Mouse (Mus musculus) intestine, embryonic 15.5 days (tissue): Measurements from ENCODE around the gene Gm20388. TPM values are rescaled to one million over a fixed set of nuclear protein-coding genes. Genes with fewer than 3 reads are reported as not detected.

Source experiments
- ATAC-seq: fragments of 200-750 bp; cut with Nextera tagmentation; 2 replicates; pipeline ENCODE4 v1.8.0; 2017; ENCODE audit warnings: moderate TSS enrichment, moderate library complexity
- H3K27ac ChIP-seq: fragments of 300-500 bp; sonication (generic); 2 replicates; pipeline ENCODE4 v1.5.1; 2015; ENCODE audit warnings: mild to moderate bottlenecking, inconsistent platforms
- H3K27me3 ChIP-seq: fragments of 300-500 bp; sonication (generic); replicated peaks from 2 replicates; pipeline ENCODE4 v1.6.1; 2015; ENCODE audit warnings: inconsistent platforms
- H3K36me3 ChIP-seq: fragments of 300-500 bp; sonication (generic); 2 replicates; pipeline ENCODE4 v1.6.1; 2015; ENCODE audit warnings: inconsistent platforms
- H3K4me1 ChIP-seq: fragments of 300-500 bp; sonication (generic); replicated peaks from 2 replicates; pipeline ENCODE4 v1.6.1; 2015; ENCODE audit warnings: inconsistent platforms
- H3K4me2 ChIP-seq: fragments of 300-500 bp; sonication (generic); replicated peaks from 2 replicates; pipeline ENCODE4 v1.6.1; 2015; ENCODE audit warnings: mild to moderate bottlenecking, inconsistent platforms
- H3K4me3 ChIP-seq: fragments of 300-500 bp; sonication (generic); replicated peaks from 2 replicates; pipeline ENCODE4 v1.5.1; 2015; ENCODE audit warnings: inconsistent platforms
- H3K9ac ChIP-seq: fragments of 300-500 bp; sonication (generic); 2 replicates; pipeline ENCODE4 v1.6.1; 2015; ENCODE audit warnings: inconsistent platforms
- H3K9me3 ChIP-seq: fragments of 300-500 bp; sonication (generic); 2 replicates; pipeline ENCODE4 v1.6.1; 2016; ENCODE audit warnings: inconsistent platforms
- WGBS: fragments of 180-500 bp; shearing (Covaris S2); methylation state at CpG from one replicate; pipeline ENCODE4 v1.1.7; 2015; 5-methylcytosine and 5-hydroxymethylcytosine counted together
- polyA plus RNA-seq: library from polyadenylated mRNA; unstranded; fragments of >200 nt; fragmentation: Nextera tagmentation; extraction: Ambion mirVana; gene quantifications from 2 replicates; pipeline ENCODE4 v1.2.1, GENCODE M21; 2015

Gm20388 gene
- polyA plus RNA-seq, 1 experiment from 2014 or later, result not detected

GRCm38 (mm10) chr8:122960323-122960722 lies 3049.7 kb downstream of the Gm20388 start:
- no peak overlapping the region for H3K4me3 ChIP-seq

GRCm38 (mm10) chr8:122960932-122961331 lies 3050.3 kb downstream of the Gm20388 start:
- H3K4me3 ChIP-seq, result no peak overlapping the region
- H3K9me3 ChIP-seq, result no peaks in the 10 kb centered on the region
- ATAC-seq, result peak; percentile 87
- H3K27me3 ChIP-seq, result no peaks in the 10 kb centered on the region
- 0 out of 2 replicates have a peak overlapping the region, but pooled peaks have one; percentile 12 for H3K4me2 ChIP-seq
- peak overlapping the region; percentile 33; the same call in 1 of the 2 replicates for H3K27ac ChIP-seq
- peaks cover 27% of the 10 kb centered on the region for H3K4me1 ChIP-seq
- H3K36me3 ChIP-seq, result no peaks in the 10 kb centered on the region; the same call in 1 of the 2 replicates
- no peak overlapping the region for H3K9ac ChIP-seq
- 16% methylated on average over 1 of the region's 1 CpGs for WGBS

More at GRCm38 (mm10) chr8:122960323-122960722, 3049.7 kb downstream of the Gm20388 start:
- no peaks in the 10 kb centered on the region for H3K36me3 ChIP-seq
- peak overlapping the region; percentile 33; the same call in 1 of the 2 replicates for H3K27ac ChIP-seq
- ATAC-seq, result peak; percentile 75
- peaks cover 27% of the 10 kb centered on the region for H3K4me1 ChIP-seq
- no peak overlapping the region for H3K9ac ChIP-seq
- H3K4me2 ChIP-seq, result 0 out of 2 replicates have a peak overlapping the region, but pooled peaks have one; percentile 12
- 54% methylated on average over 5 of the region's 5 CpGs for WGBS
- H3K27me3 ChIP-seq, result no peaks in the 10 kb centered on the region
- H3K9me3 ChIP-seq, result no peaks in the 10 kb centered on the region

DNA sequence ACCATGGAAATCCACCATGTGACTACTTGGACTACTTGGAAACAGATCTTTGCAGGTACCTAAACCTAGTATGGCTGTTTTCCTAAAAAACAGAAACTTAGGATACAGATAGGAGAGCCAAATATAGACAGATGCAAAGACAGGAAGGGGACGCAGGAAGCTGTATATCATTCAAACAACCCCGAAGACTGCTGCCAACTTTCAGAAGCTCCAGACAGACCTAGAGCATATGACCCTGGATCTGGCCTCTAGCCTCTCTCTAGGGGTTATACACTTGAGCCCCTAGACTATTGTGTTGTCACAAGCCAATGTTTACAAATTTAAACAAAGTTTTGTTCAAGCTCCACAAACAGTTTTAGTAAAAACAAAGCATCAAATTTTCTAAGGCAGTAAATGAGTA lies 3050.8 kb downstream of the Gm20388 start:
- H3K4me3 ChIP-seq, result no peak overlapping the region
- ATAC-seq, result no peak
- 14% methylated on average over 2 of the region's 2 CpGs for WGBS
- H3K27ac ChIP-seq, result no peak overlapping the region
- H3K27me3 ChIP-seq, result no peaks in the 10 kb centered on the region
- 0 out of 2 replicates have a peak overlapping the region, but pooled peaks have one; percentile 26 for H3K4me2 ChIP-seq
- H3K36me3 ChIP-seq, result no peaks in the 10 kb centered on the region; the same call in 1 of the 2 replicates
- peaks cover 27% of the 10 kb centered on the region for H3K4me1 ChIP-seq
- no peaks in the 10 kb centered on the region for H3K9me3 ChIP-seq
- no peak overlapping the region for H3K9ac ChIP-seq

DNA sequence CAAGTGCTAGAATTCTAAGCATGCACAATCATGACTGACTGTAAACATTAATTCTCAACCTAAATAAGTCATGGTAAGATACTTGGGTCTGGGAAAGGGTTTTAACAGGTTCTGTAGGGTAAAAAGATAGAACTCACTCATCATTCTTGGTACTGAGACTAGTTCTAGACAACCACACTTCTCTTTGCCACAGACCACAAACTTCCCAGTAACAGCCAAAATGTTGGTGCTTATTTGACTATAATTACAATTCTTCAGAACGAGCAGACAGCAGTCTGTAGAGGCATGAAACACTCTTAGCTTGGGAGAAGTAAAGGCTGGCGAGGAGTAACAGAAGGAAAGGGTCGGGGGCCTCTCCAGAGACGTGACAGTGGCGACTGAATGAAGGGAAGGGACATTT lies 3051.4 kb downstream of the Gm20388 start:
- Histone ChIP-seq H3K9ac (no peak overlapping the region), H3K27me3 (no peaks in the 10 kb centered on the region), H3K4me2 (no peak overlapping the region), H3K9me3 (no peaks in the 10 kb centered on the region), H3K36me3 (no peaks in the 10 kb centered on the region; the same call in 1 of the 2 replicates), H3K4me1 (peaks cover 27% of the 10 kb centered on the region), H3K4me3 (no peak overlapping the region), H3K27ac (0 out of 2 replicates have a peak overlapping the region, but pooled peaks have one; percentile 42)
- no peak for ATAC-seq
- 42% methylated on average over 5 of the region's 5 CpGs for WGBS

- Histone ChIP-seq H3K27me3 (no peaks in the 10 kb centered on the region), H3K4me1 (peaks cover 13% of the 10 kb centered on the region), H3K4me2 (no peak overlapping the region), H3K9me3 (no peaks in the 10 kb centered on the region), H3K27ac (no peak overlapping the region), H3K9ac (no peak overlapping the region), H3K36me3 (no peaks in the 10 kb centered on the region; the same call in 1 of the 2 replicates), H3K4me3 (no peak overlapping the region)
- WGBS, result 58% methylated on average over 3 of the region's 3 CpGs
- no peak for ATAC-seq
Observed at GRCm38 (mm10) chr8:122966638-122967037, 3056.0 kb downstream of the Gm20388 start.

GRCm38 (mm10) chr8:122968145-122968544 lies 3057.5 kb downstream of the Gm20388 start:
- Histone ChIP-seq H3K9ac (no peak overlapping the region), H3K4me2 (no peak overlapping the region), H3K27me3 (no peaks in the 10 kb centered on the region), H3K4me1 (0 out of 2 replicates have a peak, but pooled peaks cover 2% of the 10 kb centered on the region), H3K27ac (no peak overlapping the region), H3K36me3 (no peaks in the 10 kb centered on the region; the same call in 1 of the 2 replicates), H3K4me3 (no peak overlapping the region), H3K9me3 (no peaks in the 10 kb centered on the region)
- no peak for ATAC-seq
- 86% methylated on average over 3 of the region's 3 CpGs for WGBS

DNA sequence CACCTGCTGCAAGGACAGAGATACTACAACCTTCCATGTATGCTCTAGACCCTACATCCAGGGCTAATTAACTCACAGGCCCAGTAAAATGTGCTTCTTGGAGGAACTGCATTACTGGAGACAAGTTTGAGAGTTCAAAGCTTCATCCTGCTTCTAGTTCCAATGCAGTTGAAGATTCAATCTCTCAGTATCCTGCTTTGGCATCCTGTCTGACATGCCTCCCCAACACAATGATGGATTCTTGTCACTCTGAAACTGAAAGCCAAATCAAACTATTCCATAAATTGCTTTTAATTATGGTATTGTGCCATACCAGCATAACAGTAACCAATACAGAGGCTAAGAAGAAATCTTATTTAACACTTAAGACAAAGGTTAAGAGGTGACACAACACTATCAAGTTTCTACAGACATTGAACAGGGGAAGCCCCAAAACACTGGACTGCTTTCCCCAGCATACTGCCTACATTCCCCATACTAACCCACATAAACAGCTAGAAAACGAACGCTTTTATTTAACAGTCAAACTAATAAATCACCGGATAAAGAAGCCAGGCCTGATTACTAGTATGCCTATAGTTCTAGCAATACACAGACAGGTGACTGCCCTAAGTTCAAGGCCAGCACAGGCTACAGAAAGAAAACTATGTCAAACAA lies 3059.5 kb downstream of the Gm20388 start:
- WGBS, result 66% methylated on average over 3 of the region's 3 CpGs
- H3K4me2 ChIP-seq, result no peak overlapping the region
- no peaks in the 10 kb centered on the region for H3K27me3 ChIP-seq
- no peak overlapping the region for H3K4me3 ChIP-seq
- H3K36me3 ChIP-seq, result no peaks in the 10 kb centered on the region; the same call in 1 of the 2 replicates
- no peaks in the 10 kb centered on the region for H3K4me1 ChIP-seq
- H3K9me3 ChIP-seq, result no peaks in the 10 kb centered on the region
- H3K27ac ChIP-seq, result no peak overlapping the region
- ATAC-seq, result no peak
- no peak overlapping the region for H3K9ac ChIP-seq

GRCm38 (mm10) chr8:122976046-122976445 lies 3065.4 kb downstream of the Gm20388 start:
- H3K9me3 ChIP-seq, result no peaks in the 10 kb centered on the region
- H3K36me3 ChIP-seq, result no peaks in the 10 kb centered on the region; the same call in 1 of the 2 replicates
- H3K4me1 ChIP-seq, result peaks cover 8% of the 10 kb centered on the region; the same call in 1 of the 2 replicates
- ATAC-seq, result no peak
- no peak overlapping the region for H3K9ac ChIP-seq
- 91% methylated on average over 4 of the region's 4 CpGs for WGBS
- H3K4me2 ChIP-seq, result no peak overlapping the region
- H3K4me3 ChIP-seq, result no peak overlapping the region
- H3K27me3 ChIP-seq, result no peaks in the 10 kb centered on the region
- no peak overlapping the region for H3K27ac ChIP-seq

- no peaks in the 10 kb centered on the region; the same call in 1 of the 2 replicates for H3K36me3 ChIP-seq
- WGBS, result 89% methylated on average over 3 of the region's 3 CpGs
- no peak for ATAC-seq
- no peak overlapping the region for H3K27ac ChIP-seq
- H3K4me3 ChIP-seq, result no peak overlapping the region
- H3K9ac ChIP-seq, result no peak overlapping the region
- no peak overlapping the region for H3K4me2 ChIP-seq
- no peaks in the 10 kb centered on the region for H3K27me3 ChIP-seq
- H3K9me3 ChIP-seq, result no peaks in the 10 kb centered on the region
- peaks cover 11% of the 10 kb centered on the region; the same call in 1 of the 2 replicates for H3K4me1 ChIP-seq
Observed at GRCm38 (mm10) chr8:122979424-122979823, 3068.8 kb downstream of the Gm20388 start.

DNA sequence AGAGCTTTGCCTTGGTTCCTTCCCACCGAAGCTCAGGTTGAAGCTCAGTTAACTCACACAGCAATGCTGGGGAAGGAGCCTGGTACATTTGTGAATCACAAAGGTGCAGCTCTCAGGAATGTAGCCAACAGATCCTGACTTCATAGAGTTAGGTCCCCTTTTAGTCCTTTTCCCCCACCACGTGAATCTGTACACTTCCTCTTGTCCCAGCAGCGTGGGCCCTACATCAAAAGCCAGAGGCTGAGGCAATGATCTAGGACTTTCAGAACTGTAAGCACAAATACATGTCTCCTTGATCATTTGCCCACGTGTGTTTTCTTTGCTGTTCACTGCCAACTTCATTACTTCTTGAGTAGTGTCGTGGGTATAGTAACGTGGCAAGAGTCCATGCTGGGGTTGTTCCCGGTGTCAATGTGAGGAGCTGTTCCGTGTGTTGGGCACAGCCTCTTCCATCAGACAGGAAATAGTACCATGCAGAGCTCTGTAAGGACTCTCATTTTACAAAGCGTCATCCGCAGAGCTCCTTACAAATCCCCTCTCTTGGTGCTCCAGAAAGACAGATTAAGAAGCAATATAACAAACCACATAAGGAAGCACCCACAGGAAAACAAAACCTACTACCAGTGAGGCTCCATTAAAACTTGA lies 3069.3 kb downstream of the Gm20388 start:
- no peak for ATAC-seq
- Histone ChIP-seq H3K27ac (no peak overlapping the region), H3K36me3 (no peaks in the 10 kb centered on the region), H3K4me3 (no peak overlapping the region), H3K9me3 (no peaks in the 10 kb centered on the region), H3K4me1 (peaks cover 11% of the 10 kb centered on the region; the same call in 1 of the 2 replicates), H3K27me3 (no peaks in the 10 kb centered on the region), H3K9ac (no peak overlapping the region), H3K4me2 (no peak overlapping the region)
- 75% methylated on average over 10 of the region's 10 CpGs for WGBS

GRCm38 (mm10) chr8:122981646-122982045 lies 3071.0 kb downstream of the Gm20388 start:
- Histone ChIP-seq H3K9ac (no peak overlapping the region), H3K27ac (no peak overlapping the region)

GRCm38 (mm10) chr8:122983178-122983942 lies 3072.7 kb downstream of the Gm20388 start:
- ATAC-seq, result peak; percentile 50; the same call in 1 of the 2 replicates
- peak overlapping the region; percentile 30; the same call in 1 of the 2 replicates for H3K4me2 ChIP-seq
- peak overlapping the region; percentile 48; the same call in 1 of the 2 replicates for H3K27ac ChIP-seq
- H3K4me1 ChIP-seq, result peaks cover 32% of the 10 kb centered on the region
- H3K27me3 ChIP-seq, result no peaks in the 10 kb centered on the region
- H3K9me3 ChIP-seq, result no peaks in the 10 kb centered on the region
- no peak overlapping the region for H3K4me3 ChIP-seq
- no peak overlapping the region for H3K9ac ChIP-seq
- no peaks in the 10 kb centered on the region for H3K36me3 ChIP-seq
- 71% methylated on average over 19 of the region's 19 CpGs for whole genome bisulfite sequencing

More at GRCm38 (mm10) chr8:122981646-122982045, 3071.0 kb downstream of the Gm20388 start:
- ATAC-seq, result peak; percentile 26; the same call in 1 of the 2 replicates
- WGBS, result 78% methylated on average over 5 of the region's 5 CpGs
- Histone ChIP-seq H3K4me1 (peaks cover 21% of the 10 kb centered on the region), H3K9me3 (no peaks in the 10 kb centered on the region), H3K4me3 (no peak overlapping the region), H3K27me3 (no peaks in the 10 kb centered on the region), H3K4me2 (no peak overlapping the region), H3K36me3 (no peaks in the 10 kb centered on the region)
